Mouse (Mus musculus): ENCODE measurements around the gene Frmd4b. TPM values are rescaled to one million over a fixed set of nuclear protein-coding genes. Genes with fewer than 3 reads are reported as not detected.

Gene Frmd4b
- total RNA-seq, 1 experiment from 2014 or later = 6.4 TPM

DNA sequence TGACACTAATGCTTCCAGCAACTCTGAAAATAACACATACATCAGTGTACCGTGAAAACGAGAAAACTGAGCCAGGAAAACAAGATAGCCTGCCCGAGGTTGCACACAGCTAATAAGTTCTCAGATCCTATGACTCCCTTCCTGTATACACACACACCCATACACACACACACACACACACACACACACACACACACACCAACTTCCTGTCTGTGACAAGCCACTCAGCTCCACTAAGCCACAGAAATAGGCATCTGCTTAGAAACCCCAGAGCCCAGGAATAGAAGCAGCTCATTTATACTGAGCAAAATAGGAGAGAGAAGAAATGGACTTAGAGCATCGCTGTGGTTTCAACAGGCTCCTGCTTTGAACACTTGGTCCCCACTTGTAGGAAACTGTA is 86.3 kb downstream of the Frmd4b start:
- no peak for ATAC-seq (ENCODE audit: extremely low read depth, insufficient number of reproducible peaks, low FRiP score, poor library complexity, severe bottlenecking)

DNA sequence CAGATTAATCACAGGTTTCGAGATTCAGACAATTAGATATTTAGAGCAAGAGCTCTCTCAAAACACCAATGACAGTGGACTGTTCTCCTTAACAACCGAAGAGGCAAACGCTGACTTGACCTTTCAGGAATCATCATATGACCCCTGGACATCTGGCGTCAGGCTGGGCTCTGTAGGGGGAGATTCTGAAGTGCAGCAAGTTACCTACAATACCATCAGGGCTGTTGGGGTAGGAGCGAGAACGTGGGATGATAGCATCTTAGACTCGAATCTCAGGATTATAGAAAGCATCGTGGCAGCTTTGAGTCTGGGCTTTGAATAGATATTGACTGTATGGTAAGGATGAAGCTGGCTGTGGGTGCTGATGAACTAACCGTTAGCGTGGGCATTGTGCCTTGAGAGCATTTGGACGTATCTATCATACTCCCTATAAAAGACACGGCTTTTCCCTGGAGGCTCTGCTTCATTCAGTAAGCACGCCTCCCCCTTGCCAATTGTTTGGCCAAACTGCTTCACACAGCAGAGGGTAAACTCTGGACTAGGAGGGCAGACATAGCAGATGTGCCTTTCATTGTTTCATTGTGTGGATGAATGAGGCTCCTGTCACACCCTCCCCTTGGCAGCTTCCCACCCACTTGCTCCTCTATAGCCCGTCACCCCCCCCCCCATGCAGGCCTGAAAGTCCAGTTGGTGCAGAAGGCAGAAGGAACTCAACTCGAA is 88.2 kb downstream of the Frmd4b start:
- ATAC-seq (ENCODE audit: extremely low read depth, insufficient number of reproducible peaks, low FRiP score, poor library complexity, severe bottlenecking) = no peak

DNA sequence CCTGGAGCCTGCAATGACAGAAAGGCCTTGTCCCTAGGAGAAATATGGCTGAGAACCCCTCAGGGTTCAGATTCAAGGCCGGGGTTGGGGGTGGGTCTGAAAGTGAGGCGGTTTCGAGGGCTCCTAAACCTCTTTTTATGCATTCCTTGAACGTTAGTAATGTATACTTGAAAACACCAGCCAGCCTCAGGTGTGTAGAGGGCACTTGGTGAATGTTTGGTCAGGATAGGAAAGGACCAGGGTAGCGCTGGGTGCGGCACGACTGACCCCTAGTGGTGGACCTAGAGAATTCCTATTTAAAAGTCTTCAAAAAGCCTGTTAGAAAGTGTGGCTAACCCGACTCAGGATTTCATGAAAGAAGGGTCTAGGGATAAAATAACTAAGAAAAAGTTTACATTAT is 91.2 kb downstream of the Frmd4b start:
- ATAC-seq (ENCODE audit: extremely low read depth, insufficient number of reproducible peaks, low FRiP score, poor library complexity, severe bottlenecking) = peak; percentile 62

DNA sequence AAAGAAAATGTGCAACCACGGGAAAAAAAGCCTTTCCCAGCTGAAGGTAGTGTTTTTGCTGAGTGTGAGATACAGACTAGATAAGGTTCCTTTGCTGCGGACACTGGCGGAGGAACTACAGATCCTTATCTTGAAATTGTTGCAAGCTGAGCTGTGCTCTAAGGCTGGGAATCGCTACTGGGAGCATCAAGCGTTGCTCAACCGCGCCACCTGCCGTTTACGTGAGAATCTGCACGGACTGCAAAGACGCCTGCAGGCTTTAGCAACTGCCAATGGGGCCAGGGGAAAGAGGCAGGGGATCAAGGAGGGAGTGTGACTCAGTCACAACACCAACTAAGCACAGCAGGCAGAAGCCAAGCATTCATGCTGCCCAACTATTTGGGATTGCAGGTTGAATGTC is 94.2 kb downstream of the Frmd4b start:
- ATAC-seq (ENCODE audit: extremely low read depth, insufficient number of reproducible peaks, low FRiP score, poor library complexity, severe bottlenecking) = peak; percentile 65; the same call in 1 of the 2 replicates

DNA sequence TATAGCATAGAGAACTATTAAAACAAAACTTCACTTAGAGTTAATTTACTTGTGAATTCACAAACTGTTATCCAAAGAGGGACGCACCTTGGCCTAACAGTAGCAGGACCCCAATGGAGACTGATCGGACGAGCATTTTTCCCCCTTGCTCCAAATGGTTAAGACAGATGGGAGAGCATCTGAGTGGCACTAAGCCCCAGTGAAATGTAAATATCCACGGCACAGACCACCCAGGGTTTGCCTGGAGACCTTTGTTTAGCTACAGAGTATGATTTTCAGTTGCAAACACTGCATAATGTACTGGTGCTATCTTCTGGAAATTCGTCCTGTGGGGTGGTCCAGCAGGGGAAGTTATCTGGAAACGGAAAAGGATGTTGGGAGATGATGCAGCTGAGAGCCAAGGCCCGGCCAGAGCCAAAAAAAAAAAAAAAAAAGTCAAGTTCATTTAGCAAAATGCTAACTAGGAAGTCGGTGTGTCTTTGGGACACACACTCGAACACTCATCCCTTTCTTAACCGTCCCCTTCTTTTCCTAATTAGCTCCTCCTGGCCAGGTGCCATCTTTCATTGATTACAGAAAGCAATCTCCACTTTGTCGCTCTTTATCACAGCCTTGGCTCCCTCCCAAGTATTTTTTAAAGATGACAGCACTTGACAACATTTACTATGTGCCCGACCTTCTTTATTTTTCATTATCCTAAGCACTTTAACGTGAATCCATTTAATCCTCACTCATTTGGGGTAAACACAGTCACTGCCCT is 95.9 kb downstream of the Frmd4b start:
- ATAC-seq (ENCODE audit: extremely low read depth, insufficient number of reproducible peaks, low FRiP score, poor library complexity, severe bottlenecking) = no peak

DNA sequence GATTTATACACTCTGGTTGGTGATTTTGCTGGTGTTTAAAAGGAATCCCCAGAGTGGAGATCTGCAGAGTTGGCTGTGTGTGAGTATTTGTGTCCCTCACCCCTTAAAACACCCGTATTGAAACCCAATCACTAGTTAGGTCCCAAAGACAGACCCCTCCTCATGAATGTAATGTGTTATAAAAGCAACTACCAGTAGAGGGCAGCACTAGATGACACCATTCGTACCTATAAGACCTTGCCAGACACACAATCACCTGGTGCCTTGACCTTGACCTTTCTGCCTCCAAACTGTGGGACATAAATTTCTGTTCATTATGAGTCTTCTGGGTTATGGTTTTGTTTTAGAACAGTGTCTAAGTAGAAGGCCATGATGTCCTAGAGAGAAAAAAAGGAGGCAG is 96.8 kb downstream of the Frmd4b start:
- no peak for ATAC-seq (ENCODE audit: extremely low read depth, insufficient number of reproducible peaks, low FRiP score, poor library complexity, severe bottlenecking)

DNA sequence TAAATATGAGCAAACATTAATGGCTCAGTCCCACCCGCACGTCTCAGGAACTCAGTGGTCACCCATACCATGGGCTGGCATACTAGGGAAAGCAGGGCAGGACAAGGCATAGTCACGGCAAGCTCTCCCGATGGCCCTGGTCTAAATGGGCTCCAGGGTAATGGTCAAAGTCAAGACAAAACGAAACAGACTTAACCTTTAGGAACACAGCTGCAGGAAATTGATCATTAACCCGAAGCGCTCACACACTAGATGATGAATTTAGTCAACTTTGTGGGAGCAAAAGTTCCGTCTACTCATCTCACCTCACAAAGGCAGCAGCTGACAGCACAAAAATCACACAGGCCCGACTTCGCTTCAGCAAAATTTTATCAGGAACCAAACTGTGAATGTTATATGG is 97.8 kb downstream of the Frmd4b start:
- no peak for ATAC-seq (ENCODE audit: extremely low read depth, insufficient number of reproducible peaks, low FRiP score, poor library complexity, severe bottlenecking)

DNA sequence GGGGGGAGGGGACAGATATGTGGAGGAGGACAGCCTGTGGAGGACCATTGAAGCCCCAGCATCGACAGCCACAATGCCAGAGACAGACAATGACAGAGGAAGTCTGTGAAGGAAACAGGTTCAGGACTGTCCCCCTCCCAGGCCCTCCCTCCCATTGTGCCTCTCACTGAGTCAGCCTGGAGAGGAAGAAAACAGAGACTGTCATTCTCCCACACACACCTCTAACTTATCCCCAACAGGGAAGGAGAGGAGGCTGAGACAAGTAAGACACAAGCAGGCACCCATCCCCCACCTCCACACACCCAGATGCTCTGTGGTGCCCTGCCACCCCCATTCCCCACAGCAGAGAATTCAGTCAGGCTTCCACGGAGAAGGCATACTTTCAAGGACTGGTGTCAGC is 98.9 kb downstream of the Frmd4b start:
- ATAC-seq (ENCODE audit: extremely low read depth, insufficient number of reproducible peaks, low FRiP score, poor library complexity, severe bottlenecking) = no peak

DNA sequence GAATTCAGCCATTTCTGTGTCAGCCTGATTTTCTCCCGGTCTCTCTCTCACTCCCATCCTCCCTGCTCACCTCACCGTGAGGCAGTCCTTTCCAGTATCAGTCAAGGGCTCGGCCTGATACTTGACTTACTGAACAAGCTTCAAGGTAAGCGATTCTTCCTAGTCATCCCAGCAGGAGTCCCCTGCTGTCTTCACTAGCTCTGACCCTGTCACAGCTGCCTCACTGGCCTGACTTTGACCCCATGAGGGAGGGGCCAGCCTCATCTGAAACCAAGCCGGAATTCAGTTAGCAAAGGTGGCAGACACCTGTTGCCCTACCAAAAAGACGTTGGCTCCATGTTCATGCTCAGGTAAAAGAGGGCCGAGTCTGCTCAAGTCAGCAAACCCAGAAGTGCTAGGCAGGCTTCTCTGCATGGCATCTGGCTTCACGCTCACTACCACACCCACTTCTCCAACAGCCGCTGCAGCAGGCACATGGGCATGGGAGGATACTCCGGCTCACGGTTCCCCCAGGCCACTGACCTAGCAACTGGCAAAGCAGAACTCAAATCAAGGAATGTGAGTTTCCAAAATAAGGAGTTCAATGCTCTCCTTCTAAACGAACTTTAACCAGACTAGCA is 99.6 kb downstream of the Frmd4b start:
- ATAC-seq (ENCODE audit: extremely low read depth, insufficient number of reproducible peaks, low FRiP score, poor library complexity, severe bottlenecking) = no peak; the same call in 1 of the 2 replicates

DNA sequence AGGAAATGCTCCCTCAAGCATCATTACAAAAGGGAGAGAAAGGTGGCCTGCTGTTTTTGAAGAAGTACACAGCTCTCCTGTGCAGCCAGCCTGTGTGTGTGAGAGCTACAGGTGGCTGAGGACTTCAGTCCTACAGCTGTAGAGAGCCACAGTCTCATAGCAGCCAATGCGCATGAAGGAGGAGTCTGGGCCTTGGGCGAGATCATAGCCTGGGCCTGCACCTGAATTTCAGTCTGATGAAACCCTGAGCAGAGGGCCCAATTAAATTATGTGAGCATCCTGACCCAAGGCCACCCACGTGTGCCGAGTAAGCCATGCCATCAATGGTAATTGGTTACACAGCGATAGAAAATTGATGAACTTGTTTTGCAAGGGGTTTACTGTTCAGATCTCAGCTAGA is 100.4 kb downstream of the Frmd4b start:
- ATAC-seq (ENCODE audit: extremely low read depth, insufficient number of reproducible peaks, low FRiP score, poor library complexity, severe bottlenecking) = no peak

DNA sequence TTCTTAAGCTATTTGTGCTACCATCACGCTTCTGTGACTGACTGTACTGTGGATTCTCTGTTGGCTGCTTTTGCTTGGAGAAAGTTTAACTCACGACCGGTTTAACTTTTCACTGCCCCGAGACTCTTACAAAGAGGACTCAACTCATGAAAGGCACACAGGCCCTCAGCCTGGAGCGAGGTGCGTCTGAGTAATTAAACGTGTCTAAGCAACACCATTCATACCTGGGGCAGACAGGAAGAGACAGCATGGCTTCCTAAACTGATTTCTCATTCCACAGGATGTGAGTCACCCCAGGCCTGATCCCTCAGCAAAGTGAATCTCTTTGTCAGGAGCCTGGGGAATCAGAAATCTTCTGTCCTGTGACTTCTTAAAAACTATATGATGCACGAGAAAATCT is 106.6 kb downstream of the Frmd4b start:
- ATAC-seq (ENCODE audit: extremely low read depth, insufficient number of reproducible peaks, low FRiP score, poor library complexity, severe bottlenecking) = no peak

DNA sequence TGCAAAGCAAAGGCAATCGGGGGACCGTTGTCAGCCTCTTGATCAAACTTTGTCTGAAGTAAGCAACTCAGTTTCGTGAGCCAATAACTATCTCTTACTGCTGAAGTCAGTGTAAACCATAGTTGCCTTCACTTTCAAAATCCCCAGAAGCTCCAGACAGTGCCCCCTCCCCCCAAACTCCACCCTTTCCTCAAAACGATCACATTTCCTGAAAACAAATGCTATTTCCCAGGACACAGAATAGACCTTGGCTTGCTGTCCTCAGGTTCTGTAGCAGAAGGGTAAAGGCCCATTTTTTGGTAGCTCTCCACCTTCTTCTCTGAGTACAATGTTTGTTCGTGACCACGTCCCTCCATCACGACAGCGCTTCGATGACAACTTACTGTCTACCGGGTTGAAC is 107.9 kb downstream of the Frmd4b start:
- no peak for ATAC-seq (ENCODE audit: extremely low read depth, insufficient number of reproducible peaks, low FRiP score, poor library complexity, severe bottlenecking)

DNA sequence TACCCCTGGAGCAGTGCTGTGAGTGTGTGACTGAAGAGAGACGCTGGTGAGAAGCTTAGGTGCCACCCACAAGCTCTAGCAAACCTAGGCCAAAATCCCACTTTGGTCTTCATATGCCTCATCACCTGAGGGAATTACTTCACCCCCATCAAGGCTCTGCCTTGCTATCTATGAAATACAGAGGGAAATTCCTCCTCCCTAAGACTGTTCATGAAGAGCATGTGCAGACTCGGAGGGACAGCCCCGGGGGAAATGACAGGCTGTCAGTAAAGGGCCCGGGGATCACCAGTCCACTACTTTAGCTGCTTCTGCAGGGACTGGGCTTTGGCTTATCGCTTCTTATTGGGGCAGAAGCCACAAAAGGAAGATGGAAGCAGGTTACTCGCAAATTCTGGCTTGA is 108.9 kb downstream of the Frmd4b start:
- no peak for ATAC-seq (ENCODE audit: extremely low read depth, insufficient number of reproducible peaks, low FRiP score, poor library complexity, severe bottlenecking)

DNA sequence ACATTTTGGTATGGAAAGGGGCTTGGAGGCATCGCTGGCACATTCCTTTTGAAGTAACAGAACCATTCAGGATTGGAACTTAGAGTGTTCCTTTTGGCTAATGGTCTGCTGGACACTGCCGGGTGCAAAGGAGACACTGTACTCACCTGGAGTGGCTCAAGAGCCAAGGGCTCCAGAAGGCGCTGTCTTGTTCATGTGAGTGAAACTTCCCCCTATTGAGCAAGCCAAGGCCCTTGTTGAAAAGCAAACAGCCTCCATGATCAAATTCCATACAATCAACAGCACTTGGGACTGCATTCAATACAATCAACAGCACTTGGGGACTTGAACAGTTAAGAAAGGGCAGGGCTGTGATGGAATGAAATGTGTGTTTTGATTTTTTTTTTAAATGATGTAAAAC is 109.4 kb downstream of the Frmd4b start:
- ATAC-seq (ENCODE audit: extremely low read depth, insufficient number of reproducible peaks, low FRiP score, poor library complexity, severe bottlenecking) = no peak

DNA sequence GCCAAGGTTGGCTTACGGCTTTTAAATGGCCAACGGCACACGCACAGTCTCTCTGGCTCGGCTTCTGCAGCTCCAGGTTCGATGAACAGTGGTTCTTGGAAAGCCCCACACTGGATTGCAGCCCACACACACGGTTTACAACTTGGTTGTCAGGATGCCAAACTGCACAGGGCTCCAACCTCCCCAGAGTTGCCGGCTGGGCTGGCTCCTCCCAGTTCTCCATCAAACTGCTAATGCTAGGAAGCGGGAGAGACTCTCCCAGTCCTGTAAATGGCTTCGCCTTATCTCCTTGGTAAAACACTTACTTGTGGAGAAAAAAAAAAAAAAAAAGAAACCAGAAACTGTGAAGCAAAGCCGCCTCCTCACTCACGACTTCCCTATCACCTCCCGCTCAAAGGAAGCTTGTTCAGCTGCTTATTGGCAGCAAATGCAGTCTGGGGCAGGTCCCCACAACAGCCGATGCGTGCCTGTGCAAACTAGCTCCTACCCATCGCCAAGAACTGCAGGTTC is 111.1 kb downstream of the Frmd4b start:
- no peak for ATAC-seq (ENCODE audit: extremely low read depth, insufficient number of reproducible peaks, low FRiP score, poor library complexity, severe bottlenecking)

DNA sequence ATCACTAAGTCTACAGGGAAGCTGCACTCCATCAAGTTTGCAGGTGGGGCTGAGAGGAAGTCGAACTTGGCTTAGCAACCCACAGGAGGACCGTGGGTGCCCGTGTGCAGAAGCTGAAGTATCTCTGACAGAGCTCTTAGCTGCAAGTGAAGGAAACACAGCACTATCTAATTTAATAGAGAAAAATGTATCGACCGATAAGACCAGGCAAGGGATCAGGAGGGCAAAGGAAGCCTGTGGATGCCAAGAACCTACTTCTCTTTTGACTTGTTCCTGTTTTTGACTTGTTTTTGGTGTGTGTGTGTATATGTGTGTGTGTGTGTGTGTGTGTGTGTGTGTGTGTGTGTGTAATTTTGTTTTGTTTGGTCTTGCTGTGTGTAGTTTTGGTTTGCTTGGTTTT is 112.7 kb downstream of the Frmd4b start:
- peak; percentile 27; the same call in 1 of the 2 replicates for ATAC-seq (ENCODE audit: extremely low read depth, insufficient number of reproducible peaks, low FRiP score, poor library complexity, severe bottlenecking)

DNA sequence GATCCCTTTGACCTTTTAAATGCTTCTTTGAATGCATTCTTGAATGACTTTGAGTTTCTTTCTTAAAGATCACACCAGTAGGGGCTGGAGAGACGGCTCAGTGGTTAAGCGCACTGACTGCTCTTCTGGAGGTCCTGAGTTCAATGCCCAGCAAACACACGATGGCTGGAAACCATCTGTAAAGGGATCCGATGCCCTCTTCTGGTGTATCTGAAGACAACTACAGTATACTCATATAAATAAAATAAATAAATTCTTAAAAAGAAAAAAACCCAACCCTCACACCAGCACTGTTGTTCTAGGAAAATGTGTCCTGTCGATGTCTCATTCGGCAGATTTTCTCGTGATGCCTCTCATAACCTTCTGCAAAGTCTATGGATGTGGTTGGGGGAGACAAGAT is 116.3 kb downstream of the Frmd4b start:
- ATAC-seq (ENCODE audit: extremely low read depth, insufficient number of reproducible peaks, low FRiP score, poor library complexity, severe bottlenecking) = no peak

DNA sequence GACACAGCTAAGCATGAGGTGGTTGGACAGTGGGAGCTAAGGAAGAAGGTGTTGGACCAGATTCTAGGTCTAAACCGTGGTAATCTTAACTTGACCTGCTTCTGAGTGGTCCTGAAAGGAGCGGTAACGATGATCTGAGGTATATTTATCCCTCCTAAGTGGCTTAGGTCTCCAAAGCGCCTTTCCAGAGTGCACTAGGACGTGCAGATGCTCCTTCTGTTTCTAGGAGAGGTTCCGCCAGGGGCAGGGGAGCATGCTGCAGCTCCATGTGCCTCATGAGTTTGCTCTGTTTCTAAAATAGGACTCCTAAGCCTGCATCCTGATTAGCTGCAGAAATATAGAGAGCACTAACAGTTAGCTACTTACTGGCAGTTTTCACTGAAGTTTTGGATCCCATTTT is 117.1 kb downstream of the Frmd4b start:
- no peak for ATAC-seq (ENCODE audit: extremely low read depth, insufficient number of reproducible peaks, low FRiP score, poor library complexity, severe bottlenecking)

DNA sequence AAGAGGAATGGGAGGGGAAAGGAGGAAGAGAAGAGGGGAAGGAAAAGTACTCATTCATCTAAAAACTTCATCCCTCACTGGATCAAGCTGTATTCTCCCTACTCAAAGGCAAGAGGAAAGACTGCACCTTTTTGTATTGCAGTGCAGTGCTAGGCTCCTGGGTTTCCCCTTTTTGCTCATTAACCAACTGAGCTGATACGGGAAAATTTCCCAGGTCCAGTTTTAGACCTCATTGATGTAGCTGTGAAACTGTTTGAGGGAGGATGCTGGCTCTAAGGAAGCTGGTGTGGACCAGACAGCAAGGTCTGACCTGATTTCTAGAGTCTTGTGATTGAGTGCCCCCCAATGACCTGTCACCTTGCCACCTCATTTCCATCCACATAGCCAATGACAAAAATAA is 121.3 kb downstream of the Frmd4b start:
- ATAC-seq (ENCODE audit: extremely low read depth, insufficient number of reproducible peaks, low FRiP score, poor library complexity, severe bottlenecking) = no peak

DNA sequence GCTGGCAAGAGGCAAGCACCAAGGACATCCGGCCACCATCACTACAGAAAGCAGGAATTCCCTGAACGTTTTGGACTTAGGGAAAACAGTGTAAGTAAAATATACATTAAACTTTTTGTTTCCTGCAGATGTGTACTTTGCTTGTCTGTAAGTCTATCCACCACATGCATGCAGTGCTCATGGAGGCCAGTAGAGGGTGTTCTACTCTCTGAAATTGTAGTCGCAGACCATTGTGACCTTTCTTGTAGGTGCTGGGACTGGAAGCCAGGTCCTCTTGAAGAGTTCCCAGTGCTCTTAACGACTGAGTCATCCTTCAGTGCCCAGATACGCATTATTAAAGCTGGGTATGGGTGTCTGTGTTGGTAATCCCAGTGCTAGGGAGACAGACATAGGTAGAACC is 126.3 kb downstream of the Frmd4b start:
- no peak for ATAC-seq (ENCODE audit: extremely low read depth, insufficient number of reproducible peaks, low FRiP score, poor library complexity, severe bottlenecking)
